Mouse (Mus musculus) thymus, postnatal 4 days (tissue): ENCODE results near the gene Rxfp1.
A peak's percentile ranks its signal among the peaks of the same experiment; 100 is the strongest.
"Not testable (repeated sequence)": the region's sequence is repeated elsewhere in the genome, so short reads cannot be mapped to it uniquely, and the experiment has no call there.

Source experiments
- DNase-seq: peaks from one replicate; pipeline ENCODE4 v3.0.0; 2021

The Rxfp1 gene

DNA sequence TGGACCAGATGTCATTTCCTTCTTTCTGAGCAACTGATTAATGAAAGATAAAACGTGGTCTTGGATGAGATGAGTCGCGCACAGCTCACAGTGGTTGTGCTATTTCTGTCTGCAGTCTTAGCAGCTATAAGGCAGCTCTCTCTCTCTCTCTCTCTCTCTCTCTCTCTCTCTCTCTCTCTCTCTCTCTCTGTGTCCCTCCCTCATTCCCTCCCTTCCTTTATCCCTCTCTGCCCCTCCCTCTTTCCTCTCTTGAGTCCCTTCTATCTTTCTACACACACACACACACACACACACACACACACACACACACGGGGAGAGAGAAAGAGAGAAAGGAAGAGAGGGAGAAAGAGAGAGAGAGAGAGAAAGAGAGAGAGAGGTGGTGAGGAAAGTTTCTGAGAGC is at the start of gene Rxfp1:
TSS of gene Rxfp1 (minus strand) at position 101 of the 400 bp plus-strand sequence.
- DNase-seq: no peak

DNA sequence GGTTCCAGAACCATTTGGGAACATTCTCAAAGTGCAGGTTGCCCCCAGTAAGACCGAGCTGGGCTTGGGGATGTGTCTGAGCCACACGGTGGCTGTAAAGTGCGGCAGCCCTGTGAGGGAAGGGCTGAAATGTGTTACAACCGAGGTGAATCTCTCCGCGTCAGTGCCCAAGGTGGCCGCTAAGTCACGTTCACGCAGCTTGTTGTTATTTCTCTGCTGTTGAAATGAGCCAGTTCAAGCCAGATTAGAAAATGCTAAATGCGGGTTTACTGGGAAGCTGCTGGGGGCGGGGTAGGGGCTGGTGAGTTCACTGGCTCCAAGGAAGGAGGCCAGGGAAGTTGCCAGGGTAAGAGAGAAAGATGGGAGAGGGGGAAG is 46.7 kb upstream of the Rxfp1 start:
- no peak for DNase-seq

GRCm38 (mm10) chr3:79783630-79784361 is 46.1 kb upstream of the Rxfp1 start:
- no peak for DNase-seq

GRCm38 (mm10) chr3:79772701-79773100 is 35.0 kb upstream of the Rxfp1 start:
- DNase-seq: no peak

DNA sequence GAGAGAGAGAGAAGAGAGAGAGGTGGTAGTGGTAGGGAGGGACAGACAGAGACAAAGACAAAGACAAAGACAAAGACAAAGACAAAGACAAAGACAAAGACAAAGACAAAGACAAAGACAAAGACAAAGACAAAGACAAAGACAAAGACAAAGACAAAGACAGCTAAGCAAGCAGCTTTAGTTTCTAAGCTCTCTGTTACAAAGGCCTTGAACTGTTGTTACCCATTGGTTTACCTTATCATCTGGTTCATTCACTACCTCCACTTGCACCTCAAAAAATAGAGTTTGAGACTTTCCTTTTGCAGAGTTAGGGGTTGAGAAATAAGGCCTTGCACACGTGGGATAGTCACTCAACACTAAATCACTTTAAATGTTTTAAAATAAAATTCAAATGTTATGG is 16.1 kb upstream of the Rxfp1 start:
- no peak for DNase-seq

GRCm38 (mm10) chr3:79746585-79746984 is 8.9 kb upstream of the Rxfp1 start:
- no peak for DNase-seq

DNA sequence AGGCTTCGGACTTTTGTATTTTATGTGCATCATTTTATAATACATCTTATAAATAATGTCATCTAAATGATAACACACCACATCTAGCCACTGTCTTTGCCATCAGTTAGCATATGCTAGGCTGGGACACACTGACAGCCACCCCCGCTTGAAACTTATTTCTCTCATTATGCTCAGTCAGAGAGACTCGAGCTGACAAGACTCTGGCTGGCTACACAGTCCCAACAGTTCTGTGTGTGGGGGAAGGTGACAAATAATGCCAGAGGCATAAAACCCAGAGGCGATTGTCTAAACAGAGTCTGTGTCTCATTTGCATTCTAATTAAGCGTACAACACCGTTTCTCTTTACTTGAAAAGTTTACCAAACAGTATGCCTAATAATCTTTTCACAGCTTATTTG is 7.4 kb upstream of the Rxfp1 start:
- no peak for DNase-seq

- DNase-seq: peak; percentile 9
Observed at GRCm38 (mm10) chr3:79744415-79744814, 6.7 kb upstream of the Rxfp1 start.

GRCm38 (mm10) chr3:79740351-79740750 is 2.7 kb upstream of the Rxfp1 start:
- DNase-seq: no peak

- DNase-seq: no peak
Observed at GRCm38 (mm10) chr3:79738451-79738850, 771 bp upstream of the Rxfp1 start.

- DNase-seq: no peak
Observed at GRCm38 (mm10) chr3:79726506-79727075, 11.1 kb downstream of the Rxfp1 start.

DNA sequence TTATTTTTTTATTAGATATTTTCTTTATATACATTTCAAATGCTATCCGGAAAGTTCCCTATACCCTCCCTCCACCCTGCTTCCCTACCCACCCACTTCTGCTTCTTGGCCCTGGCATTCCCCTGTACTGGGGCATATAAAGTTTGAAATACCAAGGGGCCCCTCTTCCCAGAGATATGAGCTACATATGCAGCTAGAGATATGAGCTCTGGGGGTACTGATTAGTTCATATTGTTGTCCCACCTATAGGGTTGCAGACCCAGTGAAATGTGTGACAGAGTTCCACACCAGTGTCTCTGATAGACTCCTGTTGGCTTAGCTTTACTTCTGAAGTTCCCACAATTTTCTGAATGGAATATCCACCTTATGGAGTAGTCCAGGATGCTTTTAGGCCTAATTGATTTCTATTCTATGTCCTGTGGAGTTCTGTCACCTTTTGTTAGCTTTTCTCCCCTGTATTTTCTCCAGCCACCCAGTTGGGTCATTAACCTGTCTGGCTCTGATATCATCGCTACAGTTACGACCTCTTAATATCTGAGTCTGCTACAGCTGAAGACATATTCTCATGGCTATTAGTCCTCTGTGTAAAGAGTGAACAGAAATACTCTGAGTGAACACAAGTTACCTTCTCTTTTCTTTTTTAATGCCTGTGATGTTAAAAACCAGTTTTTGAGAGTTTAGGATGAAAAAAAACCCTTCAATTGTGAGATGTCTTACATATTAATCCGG is 16.8 kb downstream of the Rxfp1 start:
- no peak for DNase-seq

GRCm38 (mm10) chr3:79706436-79706835 is 31.2 kb downstream of the Rxfp1 start:
- DNase-seq: no peak

DNA sequence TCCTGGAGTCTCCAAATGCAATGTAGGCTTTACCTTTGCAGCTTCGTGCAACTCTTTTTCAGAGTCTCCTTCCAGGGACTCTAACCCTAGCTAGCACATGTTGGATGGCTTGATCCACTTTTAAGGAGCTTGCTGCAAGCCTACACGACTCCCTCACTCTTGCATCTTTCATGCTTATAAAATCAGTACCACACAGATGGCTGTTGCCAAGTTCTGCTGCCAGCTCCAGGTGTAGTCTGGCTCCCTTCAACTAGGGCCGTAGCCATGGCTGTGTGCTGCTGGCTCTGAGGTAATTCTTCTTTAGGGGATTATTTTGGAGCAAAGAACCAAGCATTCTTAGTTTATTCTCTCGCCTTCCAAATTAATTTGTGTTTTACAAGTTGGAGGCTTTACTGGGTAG is 34.5 kb downstream of the Rxfp1 start:
- DNase-seq: no peak

GRCm38 (mm10) chr3:79691957-79692356 is 45.7 kb downstream of the Rxfp1 start:
- no peak for DNase-seq

DNA sequence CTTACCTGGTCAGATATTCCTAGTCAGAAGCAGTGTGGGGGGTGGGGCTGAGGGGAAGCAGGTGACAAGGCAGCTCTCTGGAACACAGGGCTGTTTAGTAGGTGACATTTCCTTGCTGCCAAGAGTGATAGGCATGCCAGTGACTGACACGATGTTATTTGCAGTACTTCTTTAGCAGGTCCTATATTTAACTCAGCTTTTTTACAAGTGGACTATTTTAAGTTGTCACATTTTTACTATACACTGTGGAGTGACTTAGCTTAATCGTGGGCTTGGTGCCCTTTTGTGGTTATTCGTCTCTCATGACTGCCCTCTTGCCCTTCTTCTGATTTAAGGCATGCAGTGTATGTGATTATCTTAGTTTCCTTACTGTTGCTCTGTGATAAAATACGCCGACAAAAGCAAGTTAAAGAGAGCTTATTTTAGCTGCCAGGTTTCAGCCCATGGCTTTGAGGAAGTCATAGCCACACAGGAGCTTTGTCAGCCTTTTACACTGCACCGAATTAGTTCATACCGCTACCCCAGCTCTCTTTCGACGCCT is 47.5 kb downstream of the Rxfp1 start:
- DNase-seq: no peak

GRCm38 (mm10) chr3:79688101-79688500 is 49.6 kb downstream of the Rxfp1 start:
- not testable (repeated sequence) for DNase-seq

- DNase-seq: no peak
Observed at GRCm38 (mm10) chr3:79683529-79683928, 54.2 kb downstream of the Rxfp1 start.

DNA sequence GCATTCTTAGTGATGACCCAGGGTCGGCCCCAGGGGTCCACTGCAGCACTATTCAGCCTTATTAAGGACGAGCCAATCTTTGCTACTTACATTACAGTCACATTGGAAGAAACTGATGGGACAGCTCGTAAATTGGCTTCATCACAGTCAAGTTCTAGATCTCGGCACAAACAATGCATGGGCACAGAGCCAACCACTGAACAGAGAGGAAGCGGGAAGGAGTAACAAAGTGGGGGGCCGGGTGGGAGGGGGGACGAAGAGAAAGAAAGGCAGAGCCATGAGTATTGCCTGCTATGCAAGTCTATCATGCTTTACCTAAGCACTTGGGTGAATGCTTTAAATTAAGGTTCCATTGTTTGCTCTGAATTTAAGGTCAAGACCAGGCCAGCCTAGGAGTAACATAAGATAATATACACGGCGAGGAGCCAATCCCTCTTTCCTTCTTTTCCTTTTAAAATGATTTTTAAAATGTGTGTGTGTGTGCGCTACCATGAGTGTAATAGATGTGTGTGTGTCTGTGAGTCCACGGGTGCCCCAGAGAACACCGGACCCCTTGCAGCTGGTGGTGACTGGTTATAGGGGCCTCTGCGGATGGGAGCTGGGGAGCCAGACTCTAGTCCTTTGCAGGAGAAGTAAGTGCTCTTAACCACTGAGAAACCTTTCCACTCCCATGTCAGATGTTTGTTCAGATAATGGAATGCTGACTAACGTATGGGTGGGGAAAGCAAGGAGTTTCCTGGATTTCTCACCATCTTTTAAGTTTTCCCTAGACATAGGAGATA is 55.1 kb downstream of the Rxfp1 start:
- DNase-seq: no peak

- no peak for DNase-seq
Observed at GRCm38 (mm10) chr3:79676411-79676810, 61.3 kb downstream of the Rxfp1 start.

- DNase-seq: no peak
Observed at GRCm38 (mm10) chr3:79674641-79675040, 63.0 kb downstream of the Rxfp1 start.

DNA sequence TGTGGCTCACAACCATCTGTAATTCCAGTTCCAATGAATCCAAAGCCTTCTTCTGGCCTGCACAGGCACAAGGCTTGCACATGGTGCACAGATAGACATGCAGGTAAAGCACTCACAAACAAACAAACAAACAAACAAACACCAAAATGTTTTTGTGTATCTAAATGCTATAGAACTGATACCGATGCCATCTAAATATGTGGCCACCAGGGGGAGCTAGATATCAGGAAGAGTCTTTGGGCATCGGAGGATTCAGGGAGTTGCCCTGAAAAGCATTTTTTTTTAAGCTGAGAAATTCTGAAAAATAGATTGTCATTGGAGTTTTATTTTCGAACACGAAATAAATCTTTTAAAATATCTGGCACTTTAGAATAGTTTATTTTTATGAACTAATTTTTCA is 64.6 kb downstream of the Rxfp1 start:
- DNase-seq: peak; percentile 70

GRCm38 (mm10) chr3:79672188-79672587 is 65.5 kb downstream of the Rxfp1 start:
- no peak for DNase-seq
